13 mouse cellular contexts compared by ENCODE assay signal in genomic region chr13:48780345-48781010, GRCm38 (mm10).
A peak's percentile ranks its signal among the peaks of the same experiment; 100 is the strongest.
DNase-seq lines count a peak whose midpoint lies in the region; ATAC-seq and TF ChIP-seq lines count a peak whose summit lies in the region.
"Had no signal": no experiment of that assay in that cellular context is flagged by ENCODE, and none has a peak within 500 bp of the region (broad histone marks: within the 10 kb centered on the region; RNA-seq: fewer than 3 reads in every experiment).

No protein-coding gene starts in this region.

- ATAC-seq in heart, embryonic 13.5 days (ENCODE audit: extremely low read depth, insufficient number of reproducible peaks, low FRiP score, low TSS enrichment), result no peak
- ATAC-seq in lung, embryonic 14.5 days (ENCODE audit: insufficient read depth), result no peak
- peak; percentile 8; the same call in 1 of the 2 replicates for ATAC-seq in embryonic facial prominence, embryonic 14.5 days (ENCODE audit: low read depth)
- no peak for ATAC-seq in limb, embryonic 15.5 days (ENCODE audit: insufficient number of reproducible peaks, low FRiP score, low TSS enrichment, low read depth)

- 42% methylated on average over 9 of the region's 9 CpGs for WGBS in heart, embryonic 13.5 days
- WGBS in lung, embryonic 14.5 days, result 43% methylated on average over 9 of the region's 9 CpGs
- 14% methylated on average over 9 of the region's 9 CpGs for WGBS in embryonic facial prominence, embryonic 14.5 days
- WGBS in limb, embryonic 15.5 days, result 34% methylated on average over 9 of the region's 9 CpGs

- no peak overlapping the region for H3K4me2 ChIP-seq in heart, embryonic 13.5 days
- peak overlapping the region; percentile 7; the same call in 1 of the 2 replicates for H3K4me2 ChIP-seq in lung, embryonic 14.5 days
- peak overlapping the region; percentile 38 for H3K4me2 ChIP-seq in embryonic facial prominence, embryonic 14.5 days (ENCODE audit: low read depth, low read length)
- H3K4me2 ChIP-seq in limb, embryonic 15.5 days, result peak overlapping the region; percentile 14
- H3K4me2 ChIP-seq: forebrain, embryonic 12.5 days; heart, embryonic 12.5 days; liver, embryonic 13.5 days had no signal

- no peaks in the 10 kb centered on the region for H3K36me3 ChIP-seq in heart, embryonic 13.5 days
- no peaks in the 10 kb centered on the region for H3K36me3 ChIP-seq in lung, embryonic 14.5 days (ENCODE audit: insufficient read depth)
- H3K36me3 ChIP-seq in embryonic facial prominence, embryonic 14.5 days (ENCODE audit: control insufficient read depth, insufficient read depth, low read length), result no peaks in the 10 kb centered on the region
- no peaks in the 10 kb centered on the region for H3K36me3 ChIP-seq in limb, embryonic 15.5 days
- H3K36me3 ChIP-seq: forebrain, embryonic 12.5 days; heart, embryonic 12.5 days; liver, embryonic 13.5 days had no signal

- peaks cover 12% of the 10 kb centered on the region for H3K4me1 ChIP-seq in heart, embryonic 13.5 days
- peaks cover 8% of the 10 kb centered on the region; the same call in 1 of the 2 replicates for H3K4me1 ChIP-seq in lung, embryonic 14.5 days (ENCODE audit: insufficient read depth)
- peaks cover 31% of the 10 kb centered on the region for H3K4me1 ChIP-seq in embryonic facial prominence, embryonic 14.5 days (ENCODE audit: control insufficient read depth, insufficient read depth, low read length)
- H3K4me1 ChIP-seq in limb, embryonic 15.5 days, result peaks cover 24% of the 10 kb centered on the region
- H3K4me1 ChIP-seq: liver, embryonic 13.5 days had no signal

- intact Hi-C loops in left cerebral cortex, postnatal 10 days (cut with DNase I), result no loop called here

- no peak overlapping the region for H3K9ac ChIP-seq in heart, embryonic 13.5 days
- H3K9ac ChIP-seq in lung, embryonic 14.5 days, result no peak overlapping the region
- H3K9ac ChIP-seq in embryonic facial prominence, embryonic 14.5 days (ENCODE audit: low read depth, low read length), result no peak overlapping the region
- H3K9ac ChIP-seq in limb, embryonic 15.5 days, result no peak overlapping the region
- H3K9ac ChIP-seq: forebrain, embryonic 12.5 days; heart, embryonic 12.5 days; liver, embryonic 13.5 days had no signal

- peak overlapping the region; percentile 61 for H3K27ac ChIP-seq in heart, embryonic 13.5 days (replicated peaks)
- peak overlapping the region; percentile 79 for H3K27ac ChIP-seq in lung, embryonic 14.5 days (ENCODE audit: low read depth)
- H3K27ac ChIP-seq in embryonic facial prominence, embryonic 14.5 days (replicated peaks; ENCODE audit: low read depth, low read length), result peak overlapping the region; percentile 82
- H3K27ac ChIP-seq in limb, embryonic 15.5 days, result peak overlapping the region; percentile 73
- H3K27ac ChIP-seq: forebrain, embryonic 12.5 days; liver, embryonic 13.5 days had no signal

- no peaks in the 10 kb centered on the region for H3K9me3 ChIP-seq in heart, embryonic 13.5 days
- H3K9me3 ChIP-seq in lung, embryonic 14.5 days (ENCODE audit: low read depth, low read length), result no peaks in the 10 kb centered on the region
- H3K9me3 ChIP-seq in embryonic facial prominence, embryonic 14.5 days (ENCODE audit: control insufficient read depth, low read length), result no peaks in the 10 kb centered on the region
- no peaks in the 10 kb centered on the region for H3K9me3 ChIP-seq in limb, embryonic 15.5 days
- H3K9me3 ChIP-seq: forebrain, embryonic 12.5 days; heart, embryonic 12.5 days; liver, embryonic 13.5 days had no signal

- no peak for TF ChIP-seq CTCF in lung, embryonic 14.5 days (IDR thresholded peaks at IDR 0.05; ENCODE audit: low read depth)

- DNase-seq in heart, adult 11 months, result no peak
- DNase-seq in lung, embryonic 14.5 days, result no peak
- DNase-seq in lung, adult 18-20 months, result no peak
- DNase-seq in embryonic facial prominence, embryonic 14.5 days (ENCODE audit: low spot score), result peak; percentile 69
- no peak for DNase-seq in urinary bladder, adult 18-20 months (ENCODE audit: low spot score in 2 of 2)
- no peak for DNase-seq in left cerebral cortex, postnatal 10 days (ENCODE audit: extremely low spot score in 1 of 2, low spot score in 2 of 2)
- DNase-seq: cerebellum, postnatal 36 days; kidney, postnatal 14 days; liver, embryonic 13.5 days had no signal

- H3K27me3 ChIP-seq in heart, embryonic 13.5 days (replicated peaks), result peaks cover 9% of the 10 kb centered on the region
- no peaks in the 10 kb centered on the region for H3K27me3 ChIP-seq in lung, embryonic 14.5 days (ENCODE audit: insufficient read depth, low read length)
- no peaks in the 10 kb centered on the region for H3K27me3 ChIP-seq in embryonic facial prominence, embryonic 14.5 days (replicated peaks; ENCODE audit: control insufficient read depth, insufficient read depth, low read length)
- peaks cover 6% of the 10 kb centered on the region; the same call in 1 of the 2 replicates for H3K27me3 ChIP-seq in limb, embryonic 15.5 days

- no peak overlapping the region for H3K4me3 ChIP-seq in heart, embryonic 13.5 days
- H3K4me3 ChIP-seq in lung, embryonic 14.5 days (ENCODE audit: low read depth, low read length), result no peak overlapping the region
- H3K4me3 ChIP-seq in embryonic facial prominence, embryonic 14.5 days (ENCODE audit: low read depth, low read length), result no peak overlapping the region
- H3K4me3 ChIP-seq in limb, embryonic 15.5 days, result no peak overlapping the region
- H3K4me3 ChIP-seq: forebrain, embryonic 12.5 days; heart, embryonic 12.5 days; liver, embryonic 13.5 days had no signal
